Mouse (Mus musculus): Measurements from ENCODE around the gene Abcg5.

GRCm38 (mm10) chr17:84728201-84728911, 45.5 kb upstream of the Abcg5 start:
- TF ChIP-seq CTCF (conservative IDR thresholded peaks at IDR 0.05; ENCODE audit: insufficient read depth, insufficient read length, low read depth, low read length) (no peak), POLR2A (IDR thresholded peaks at IDR 0.05; ENCODE audit: low read depth, low read length) (no peak)
